Mouse (Mus musculus) MEL (cell line): Measurements from ENCODE around the gene Nr5a1.

Source experiments
- JUND ChIP-seq: IDR thresholded peaks from 2 replicates; pipeline ENCODE4 v1.6.1; 2011; ENCODE audit warnings: low read depth, mild to moderate bottlenecking, improper control_type of control experiment, low read length
- KAT2A ChIP-seq: conservative IDR thresholded peaks from 2 replicates; pipeline ENCODE4 v1.6.1; 2012; ENCODE audit warnings: low read depth, low read length, improper control_type of control experiment, inconsistent platforms
- POLR2A ChIP-seq, 2 experiments: IDR thresholded peaks; 2 replicates each; pipeline ENCODE4 v1.6.1; 2011 to 2012; ENCODE audit warnings: low read length in 2 of 2, mild to moderate bottlenecking in 2 of 2, control low read depth in 1 of 2, improper control_type of control experiment in 1 of 2, low read depth in 1 of 2, moderate library complexity in 1 of 2; ENCODE audit not compliant: control insufficient read depth in 1 of 2, insufficient read depth in 1 of 2, poor library complexity in 1 of 2

DNA sequence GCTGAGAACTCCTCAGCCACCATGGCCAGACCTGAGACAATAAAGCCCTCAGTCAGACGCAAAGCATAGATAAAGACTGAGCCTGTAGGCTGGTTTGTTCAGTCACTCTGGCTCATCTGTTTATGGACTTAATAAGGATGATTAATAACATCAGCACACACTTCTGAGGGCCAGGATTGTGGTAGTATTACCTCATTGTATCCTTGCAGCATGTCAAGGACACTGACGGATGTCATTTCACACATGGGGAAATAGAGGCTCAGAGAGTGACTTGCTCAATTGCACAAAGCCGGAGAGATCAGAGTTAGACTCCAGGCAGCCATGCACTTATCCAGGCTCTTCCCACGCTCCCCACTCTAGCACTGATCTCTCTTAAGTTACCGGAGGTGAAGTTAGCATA lies 15.7 kb downstream of the Nr5a1 start:
- TF ChIP-seq KAT2A (no peak), JUND (no peak), POLR2A (IDR thresholded peaks at IDR 0.05; ENCODE audit: control insufficient read depth in 1 of 2, insufficient read depth in 1 of 2, low read depth in 1 of 2, low read length in 2 of 2, poor library complexity in 1 of 2) (no peak)
